Mouse (Mus musculus) MEL (cell line): ENCODE data around the gene Lag3. TPM values are rescaled to one million over a fixed set of nuclear protein-coding genes. Genes with fewer than 3 reads are reported as not detected.
A peak's percentile ranks its signal among the peaks of the same experiment; 100 is the strongest.

Experiments used
- DNase-seq: peaks from one replicate; pipeline ENCODE4 v3.0.0; 2011; ENCODE audit warnings: low read depth, low spot score
- H3K27ac ChIP-seq: 2 replicates; pipeline ENCODE4 v1.5.1; 2012; ENCODE audit warnings: low read depth, mild to moderate bottlenecking, control low read depth, low read length, moderate library complexity; ENCODE audit not compliant: control insufficient read depth
- H3K27me3 ChIP-seq, 2 experiments: fragments of 150-350 bp in 1 of 2; sonication (generic) in 1 of 2; 2 replicates each; pipeline ENCODE4 v1.6.1; 2012; ENCODE audit warnings: low read length in 2 of 2, mild to moderate bottlenecking in 2 of 2, improper control_type of control experiment in 1 of 2, moderate library complexity in 1 of 2; ENCODE audit not compliant: insufficient read depth in 2 of 2, control insufficient read depth in 1 of 2
- H3K36me3 ChIP-seq, 2 experiments: 2 replicates each; pipeline ENCODE4 v1.6.1; 2012 to 2014; ENCODE audit warnings: low read length in 2 of 2, improper control_type of control experiment in 1 of 2, inconsistent platforms in 1 of 2, mild to moderate bottlenecking in 1 of 2; ENCODE audit not compliant: insufficient read depth in 2 of 2, control insufficient read depth in 1 of 2
- H3K4me1 ChIP-seq, 2 experiments: fragments of 150-350 bp in 1 of 2; sonication (generic) in 1 of 2; 2 replicates each; pipeline ENCODE4 v1.6.1; 2012; ENCODE audit warnings: low read length in 2 of 2, improper control_type of control experiment in 1 of 2, mild to moderate bottlenecking in 1 of 2; ENCODE audit not compliant: insufficient read depth in 2 of 2, control insufficient read depth in 1 of 2
- H3K4me3 ChIP-seq, 2 experiments: fragments of 150-350 bp in 1 of 2; sonication (generic) in 1 of 2; 2 replicates each; pipeline ENCODE4 v1.5.1; 2012; ENCODE audit warnings: low read depth in 2 of 2, low read length in 2 of 2, mild to moderate bottlenecking in 2 of 2, moderate library complexity in 2 of 2, control low read depth in 1 of 2, improper control_type of control experiment in 1 of 2; ENCODE audit not compliant: control insufficient read depth in 1 of 2, insufficient read depth in 1 of 2
- H3K79me2 ChIP-seq: 2 replicates; pipeline ENCODE4 v1.6.1; 2012; ENCODE audit warnings: mild to moderate bottlenecking, low read length, moderate library complexity; ENCODE audit not compliant: control insufficient read depth, poor library complexity, insufficient read depth
- H3K9ac ChIP-seq: 2 replicates; pipeline ENCODE4 v1.6.1; 2012; ENCODE audit warnings: low read depth, mild to moderate bottlenecking, control low read depth, low read length, moderate library complexity; ENCODE audit not compliant: control insufficient read depth, poor library complexity, severe bottlenecking
- H3K9me3 ChIP-seq: fragments of 150-350 bp; sonication (generic); replicated peaks from 2 replicates; pipeline ENCODE4 v1.6.1; 2012; ENCODE audit warnings: mild to moderate bottlenecking, low read length, improper control_type of control experiment, moderate library complexity; ENCODE audit not compliant: insufficient read depth
- CHD2 ChIP-seq: IDR thresholded peaks from 2 replicates; pipeline ENCODE4 v1.6.1; 2011; ENCODE audit warnings: low read length, improper control_type of control experiment
- CTCF ChIP-seq, 3 experiments: IDR thresholded peaks in 2 of 3; conservative IDR thresholded peaks in 1 of 3; 2 replicates each; pipeline ENCODE4 v1.5.1; 2011 to 2012; ENCODE audit warnings: low read length in 3 of 3, low read depth in 2 of 3, mild to moderate bottlenecking in 2 of 3, improper control_type of control experiment in 1 of 3, inconsistent platforms in 1 of 3, mixed read lengths in 1 of 3, moderate library complexity in 1 of 3; ENCODE audit not compliant: control insufficient read depth in 1 of 3, insufficient read depth in 1 of 3, poor library complexity in 1 of 3, severe bottlenecking in 1 of 3
- ELF1 ChIP-seq: IDR thresholded peaks from 2 replicates; pipeline ENCODE4 v1.6.1; 2014; ENCODE audit warnings: low read depth, mild to moderate bottlenecking, inconsistent platforms, low read length, improper control_type of control experiment, moderate library complexity
- MAZ ChIP-seq: IDR thresholded peaks from 2 replicates; pipeline ENCODE4 v1.6.1; 2012; ENCODE audit warnings: low read depth, mild to moderate bottlenecking, inconsistent platforms, low read length, improper control_type of control experiment
- MEF2A ChIP-seq: IDR thresholded peaks from 2 replicates; pipeline ENCODE4 v1.6.1; 2014; ENCODE audit warnings: low read depth, mild to moderate bottlenecking, inconsistent platforms, low read length, improper control_type of control experiment; ENCODE audit not compliant: poor library complexity, insufficient replicate concordance, severe bottlenecking; ENCODE audit errors: extremely low read depth
- MXI1 ChIP-seq: IDR thresholded peaks from 2 replicates; pipeline ENCODE4 v1.6.1; 2011; ENCODE audit warnings: mild to moderate bottlenecking, low read depth, low read length, improper control_type of control experiment
- MYB ChIP-seq: IDR thresholded peaks from 2 replicates; pipeline ENCODE4 v1.6.1; 2011; ENCODE audit warnings: mild to moderate bottlenecking, low read depth, low read length, improper control_type of control experiment
- MYC ChIP-seq: IDR thresholded peaks from 2 replicates; pipeline ENCODE4 v1.6.1; 2011; ENCODE audit warnings: low read depth, mild to moderate bottlenecking, low read length, improper control_type of control experiment, moderate library complexity
- NRF1 ChIP-seq: IDR thresholded peaks from 2 replicates; pipeline ENCODE4 v1.6.1; 2014; ENCODE audit warnings: low read depth, mild to moderate bottlenecking, inconsistent platforms, low read length, improper control_type of control experiment, moderate library complexity; ENCODE audit not compliant: poor library complexity, insufficient read depth, severe bottlenecking
- POLR2A ChIP-seq, 2 experiments: IDR thresholded peaks; 2 replicates each; pipeline ENCODE4 v1.6.1; 2011 to 2012; ENCODE audit warnings: low read length in 2 of 2, mild to moderate bottlenecking in 2 of 2, control low read depth in 1 of 2, improper control_type of control experiment in 1 of 2, low read depth in 1 of 2, moderate library complexity in 1 of 2; ENCODE audit not compliant: control insufficient read depth in 1 of 2, insufficient read depth in 1 of 2, poor library complexity in 1 of 2
- POLR2AphosphoS2 ChIP-seq: IDR thresholded peaks from 2 replicates; pipeline ENCODE4 v1.6.1; 2011; ENCODE audit warnings: low read length, improper control_type of control experiment
- POLR2AphosphoS5 ChIP-seq: IDR thresholded peaks from 2 replicates; pipeline ENCODE4 v1.6.1; 2012; ENCODE audit warnings: low read depth, borderline replicate concordance, mild to moderate bottlenecking, inconsistent platforms, low read length, moderate library complexity, mixed read lengths
- RCOR1 ChIP-seq: IDR thresholded peaks from 2 replicates; pipeline ENCODE4 v1.6.1; 2012; ENCODE audit warnings: low read depth, mild to moderate bottlenecking, inconsistent platforms, low read length, improper control_type of control experiment
- SMC3 ChIP-seq: IDR thresholded peaks from 2 replicates; pipeline ENCODE4 v1.6.1; 2011; ENCODE audit warnings: low read depth, low read length, improper control_type of control experiment
- TAL1 ChIP-seq: IDR thresholded peaks from 2 replicates; pipeline ENCODE4 v1.6.1; 2012; ENCODE audit warnings: mild to moderate bottlenecking, inconsistent platforms, low read length, moderate library complexity, mixed read lengths
- TBP ChIP-seq: IDR thresholded peaks from 2 replicates; pipeline ENCODE4 v1.8.0; 2011; ENCODE audit warnings: low read depth, low read length, improper control_type of control experiment
- USF1 ChIP-seq: IDR thresholded peaks from 2 replicates; pipeline ENCODE4 v1.6.1; 2014; ENCODE audit warnings: low read depth, mild to moderate bottlenecking, inconsistent platforms, low read length, improper control_type of control experiment, moderate library complexity
- ZC3H11A ChIP-seq: IDR thresholded peaks from 2 replicates; pipeline ENCODE4 v1.6.1; 2012; ENCODE audit warnings: low read depth, mild to moderate bottlenecking, inconsistent platforms, low read length, improper control_type of control experiment
- ZKSCAN1 ChIP-seq: IDR thresholded peaks from 2 replicates; pipeline ENCODE4 v1.6.1; 2012; ENCODE audit warnings: low read depth, mild to moderate bottlenecking, inconsistent platforms, low read length, improper control_type of control experiment, moderate library complexity
- ZMIZ1 ChIP-seq: IDR thresholded peaks from 2 replicates; pipeline ENCODE4 v1.6.1; 2012; ENCODE audit warnings: low read depth, mild to moderate bottlenecking, inconsistent platforms, low read length, improper control_type of control experiment, moderate library complexity
- polyA plus RNA-seq, 2 experiments: library from polyadenylated mRNA; stranded (reverse) in 1 of 2; unstranded in 1 of 2; fragments of >175 nt in 1 of 2; fragments of >200 nt in 1 of 2; gene quantifications; 2 replicates each; pipeline versions ENCODE4 v1.2.1 to v1.2.4; 2012; ENCODE audit warnings: low replicate concordance in 2 of 2, low read depth in 1 of 2; ENCODE audit not compliant: insufficient read length in 2 of 2, insufficient read depth in 1 of 2, missing spikeins in 1 of 2
- total RNA-seq: library from RNA; depleted of rRNA; stranded (reverse); fragments of 300-350 nt; gene quantifications from 2 replicates; pipeline ENCODE4 v1.2.3, GENCODE M21; 2012

The Lag3 gene
- total and polyA plus RNA-seq, 3 experiments = 0.35 to 1.3 TPM; not detected in 1

- peak; percentile 61 for TF ChIP-seq RCOR1
- no peak for TF ChIP-seq ZKSCAN1
- TF ChIP-seq USF1 = no peak
- TF ChIP-seq, all 39 proteins: peak for 19
Measured at GRCm38 (mm10) chr6:124903580-124904151, 7.8 kb downstream of the Lag3 start (continued).

GRCm38 (mm10) chr6:124901851-124902250 is 9.7 kb downstream of the Lag3 start:
- H3K36me3 ChIP-seq = no peaks in the 10 kb centered on the region; a peak in 1 of 4 replicates
- H3K27ac ChIP-seq = no peak overlapping the region
- no peak overlapping the region for H3K9ac ChIP-seq
- no peak for DNase-seq
- peaks cover 2% of the 10 kb centered on the region; the same call in 1 of the 2 replicates for H3K79me2 ChIP-seq
- TF ChIP-seq TBP (no peak), TAL1 (no peak)
- H3K4me3 ChIP-seq = no peak overlapping the region
- H3K4me1 ChIP-seq = peaks cover 0 to 5% of the 10 kb centered on the region in 2 experiments; a peak in 3 of 4 replicates
- no peaks in the 10 kb centered on the region for H3K9me3 ChIP-seq
- H3K27me3 ChIP-seq = no peaks in the 10 kb centered on the region

- H3K4me3 ChIP-seq = no peak overlapping the region
- H3K27me3 ChIP-seq = no peaks in the 10 kb centered on the region
- H3K36me3 ChIP-seq = no peaks in the 10 kb centered on the region; a peak in 1 of 4 replicates
- no peak for DNase-seq
- H3K9ac ChIP-seq = no peak overlapping the region
- H3K4me1 ChIP-seq = peaks cover 0 to 5% of the 10 kb centered on the region in 2 experiments; a peak in 3 of 4 replicates
- H3K9me3 ChIP-seq = no peaks in the 10 kb centered on the region
- TF ChIP-seq NRF1 (no peak), MEF2A (no peak), MYC (no peak), MYB (no peak), MXI1 (no peak), ELF1 (no peak), SMC3 (no peak), ZKSCAN1 (no peak), POLR2AphosphoS5 (no peak), MAZ (no peak), POLR2A (IDR thresholded peaks at IDR 0.05; ENCODE audit: control insufficient read depth in 1 of 2, insufficient read depth in 1 of 2, low read depth in 1 of 2, low read length in 2 of 2, poor library complexity in 1 of 2) (no peak), CHD2 (no peak), CTCF (IDR thresholded peaks at IDR 0.05 in 2 of 3, conservative IDR thresholded peaks at IDR 0.05 in 1 of 3; ENCODE audit: control insufficient read depth in 1 of 3, insufficient read depth in 1 of 3, low read depth in 2 of 3, low read length in 3 of 3, poor library complexity in 1 of 3, severe bottlenecking in 1 of 3) (no peak), ZC3H11A (no peak), POLR2AphosphoS2 (no peak), ZMIZ1 (no peak)
- H3K79me2 ChIP-seq = peaks cover 2% of the 10 kb centered on the region; the same call in 1 of the 2 replicates
- H3K27ac ChIP-seq = no peak overlapping the region
Measured at GRCm38 (mm10) chr6:124900801-124901480, 10.6 kb downstream of the Lag3 start.
